Mouse (Mus musculus): Measurements from ENCODE around the gene Gm45062. TPM values are rescaled to one million over a fixed set of nuclear protein-coding genes. Genes with fewer than 3 reads are reported as not detected.
"Not testable (repeated sequence)": the region's sequence is repeated elsewhere in the genome, so short reads cannot be mapped to it uniquely, and the experiment has no call there.

Gene Gm45062
- polyA plus RNA-seq, 1 experiment from 2014 or later: 6.9 TPM

- Histone ChIP-seq H3K27me3 (replicated peaks; ENCODE audit: low read depth, poor library complexity, severe bottlenecking) (no peaks in the 10 kb centered on the region), H3K36me3 (replicated peaks) (no peaks in the 10 kb centered on the region), H3K27ac (replicated peaks) (no peak overlapping the region), H3K9me3 (no peaks in the 10 kb centered on the region), H3K4me1 (no peaks in the 10 kb centered on the region), H3K4me3 (no peak overlapping the region)
- no peak for DNase-seq (ENCODE audit: low spot score)
- WGBS: 83% methylated on average over 3 of the region's 3 CpGs
Observed at GRCm38 (mm10) chr6:8285401-8285960, 26.2 kb downstream of the Gm45062 start.

GRCm38 (mm10) chr6:8286146-8286545 lies 26.9 kb downstream of the Gm45062 start:
- no peaks in the 10 kb centered on the region for H3K9me3 ChIP-seq
- no peak overlapping the region for H3K27ac ChIP-seq (replicated peaks)
- no peaks in the 10 kb centered on the region for H3K4me1 ChIP-seq
- no peaks in the 10 kb centered on the region for H3K36me3 ChIP-seq (replicated peaks)
- no peak for DNase-seq (ENCODE audit: low spot score)
- H3K4me3 ChIP-seq: no peak overlapping the region
- no peaks in the 10 kb centered on the region for H3K27me3 ChIP-seq (replicated peaks; ENCODE audit: low read depth, poor library complexity, severe bottlenecking)
- 94% methylated on average over 3 of the region's 3 CpGs for WGBS

GRCm38 (mm10) chr6:8288755-8289580 lies 29.7 kb downstream of the Gm45062 start:
- WGBS: 92% methylated on average over 4 of the region's 4 CpGs
- Histone ChIP-seq H3K4me3 (no peak overlapping the region), H3K4me1 (peaks cover 1% of the 10 kb centered on the region; the same call in 1 of the 2 replicates), H3K27me3 (replicated peaks; ENCODE audit: low read depth, poor library complexity, severe bottlenecking) (no peaks in the 10 kb centered on the region), H3K9me3 (no peaks in the 10 kb centered on the region), H3K36me3 (replicated peaks) (no peaks in the 10 kb centered on the region), H3K27ac (replicated peaks) (no peak overlapping the region)
- no peak for DNase-seq (ENCODE audit: low spot score)

GRCm38 (mm10) chr6:8294048-8294784 lies 35.0 kb downstream of the Gm45062 start:
- H3K4me3 ChIP-seq: no peak overlapping the region
- no peak for DNase-seq (ENCODE audit: low spot score)
- H3K9me3 ChIP-seq: no peaks in the 10 kb centered on the region
- peaks cover 4% of the 10 kb centered on the region; the same call in 1 of the 2 replicates for H3K4me1 ChIP-seq
- no peaks in the 10 kb centered on the region for H3K36me3 ChIP-seq (replicated peaks)
- no peak overlapping the region for H3K27ac ChIP-seq (replicated peaks)
- no peaks in the 10 kb centered on the region for H3K27me3 ChIP-seq (replicated peaks; ENCODE audit: low read depth, poor library complexity, severe bottlenecking)
- WGBS: 83% methylated on average over 4 of the region's 4 CpGs

GRCm38 (mm10) chr6:8299066-8299863 lies 40.0 kb downstream of the Gm45062 start:
- Histone ChIP-seq H3K4me3 (no peak overlapping the region), H3K27ac (replicated peaks) (no peak overlapping the region), H3K4me1 (no peaks in the 10 kb centered on the region), H3K9me3 (no peaks in the 10 kb centered on the region; the same call in 1 of the 2 replicates), H3K36me3 (replicated peaks) (no peaks in the 10 kb centered on the region), H3K27me3 (replicated peaks; ENCODE audit: low read depth, poor library complexity, severe bottlenecking) (no peaks in the 10 kb centered on the region)
- DNase-seq (ENCODE audit: low spot score): no peak
- 85% methylated on average over 6 of the region's 6 CpGs for WGBS

- H3K27me3 ChIP-seq (replicated peaks; ENCODE audit: low read depth, poor library complexity, severe bottlenecking): no peaks in the 10 kb centered on the region
- H3K4me3 ChIP-seq: no peak overlapping the region
- H3K36me3 ChIP-seq (replicated peaks): no peaks in the 10 kb centered on the region
- H3K27ac ChIP-seq (replicated peaks): no peak overlapping the region
- DNase-seq (ENCODE audit: low spot score): no peak
- no peaks in the 10 kb centered on the region for H3K9me3 ChIP-seq
- no peaks in the 10 kb centered on the region for H3K4me1 ChIP-seq
- 90% methylated on average over 6 of the region's 6 CpGs for WGBS
Observed at GRCm38 (mm10) chr6:8307878-8308775, 48.9 kb downstream of the Gm45062 start.

- 92% methylated on average over 2 of the region's 2 CpGs for WGBS
- H3K27me3 ChIP-seq (replicated peaks; ENCODE audit: low read depth, poor library complexity, severe bottlenecking): no peaks in the 10 kb centered on the region
- no peak overlapping the region for H3K27ac ChIP-seq (replicated peaks)
- H3K4me3 ChIP-seq: no peak overlapping the region
- H3K36me3 ChIP-seq (replicated peaks): no peaks in the 10 kb centered on the region
- H3K4me1 ChIP-seq: no peaks in the 10 kb centered on the region
- no peak for DNase-seq (ENCODE audit: low spot score)
- H3K9me3 ChIP-seq: no peaks in the 10 kb centered on the region
Observed at GRCm38 (mm10) chr6:8312554-8312953, 53.3 kb downstream of the Gm45062 start.

GRCm38 (mm10) chr6:8316201-8316600 lies 57.0 kb downstream of the Gm45062 start:
- H3K27ac ChIP-seq (replicated peaks): no peak overlapping the region
- no peaks in the 10 kb centered on the region for H3K36me3 ChIP-seq (replicated peaks)
- no peak overlapping the region for H3K4me3 ChIP-seq
- no peaks in the 10 kb centered on the region for H3K27me3 ChIP-seq (replicated peaks; ENCODE audit: low read depth, poor library complexity, severe bottlenecking)
- H3K9me3 ChIP-seq: no peaks in the 10 kb centered on the region
- no peaks in the 10 kb centered on the region for H3K4me1 ChIP-seq
- DNase-seq (ENCODE audit: low spot score): no peak

- DNase-seq (ENCODE audit: low spot score): no peak
- Histone ChIP-seq H3K4me1 (no peaks in the 10 kb centered on the region), H3K27me3 (replicated peaks; ENCODE audit: low read depth, poor library complexity, severe bottlenecking) (no peaks in the 10 kb centered on the region), H3K36me3 (replicated peaks) (no peaks in the 10 kb centered on the region), H3K9me3 (no peaks in the 10 kb centered on the region), H3K4me3 (no peak overlapping the region), H3K27ac (replicated peaks) (no peak overlapping the region)
- WGBS: 97% methylated on average over 2 of the region's 2 CpGs
Observed at GRCm38 (mm10) chr6:8319591-8319990, 60.3 kb downstream of the Gm45062 start.

- H3K9me3 ChIP-seq; H3K36me3 ChIP-seq (replicated peaks); H3K27ac ChIP-seq (replicated peaks); H3K4me3 ChIP-seq; DNase-seq (ENCODE audit: low spot score); H3K27me3 ChIP-seq (replicated peaks; ENCODE audit: low read depth, poor library complexity, severe bottlenecking); H3K4me1 ChIP-seq: not testable (repeated sequence)
- 92% methylated on average over 3 of the region's 3 CpGs for WGBS
Observed at GRCm38 (mm10) chr6:8331496-8331895, 72.2 kb downstream of the Gm45062 start.

- H3K9me3 ChIP-seq: no peaks in the 10 kb centered on the region
- no peaks in the 10 kb centered on the region for H3K36me3 ChIP-seq (replicated peaks)
- 95% methylated on average over 1 of the region's 1 CpGs for WGBS
- H3K27ac ChIP-seq (replicated peaks): no peak overlapping the region
- H3K27me3 ChIP-seq (replicated peaks; ENCODE audit: low read depth, poor library complexity, severe bottlenecking): no peaks in the 10 kb centered on the region
- H3K4me1 ChIP-seq: no peaks in the 10 kb centered on the region
- H3K4me3 ChIP-seq: no peak overlapping the region
- DNase-seq (ENCODE audit: low spot score): no peak
Observed at GRCm38 (mm10) chr6:8333380-8333779, 74.1 kb downstream of the Gm45062 start.

Measured in embryonic facial prominence, embryonic 10.5 days (tissue).